8 mouse cellular contexts compared by ENCODE assay signal in the genomic region with DNA sequence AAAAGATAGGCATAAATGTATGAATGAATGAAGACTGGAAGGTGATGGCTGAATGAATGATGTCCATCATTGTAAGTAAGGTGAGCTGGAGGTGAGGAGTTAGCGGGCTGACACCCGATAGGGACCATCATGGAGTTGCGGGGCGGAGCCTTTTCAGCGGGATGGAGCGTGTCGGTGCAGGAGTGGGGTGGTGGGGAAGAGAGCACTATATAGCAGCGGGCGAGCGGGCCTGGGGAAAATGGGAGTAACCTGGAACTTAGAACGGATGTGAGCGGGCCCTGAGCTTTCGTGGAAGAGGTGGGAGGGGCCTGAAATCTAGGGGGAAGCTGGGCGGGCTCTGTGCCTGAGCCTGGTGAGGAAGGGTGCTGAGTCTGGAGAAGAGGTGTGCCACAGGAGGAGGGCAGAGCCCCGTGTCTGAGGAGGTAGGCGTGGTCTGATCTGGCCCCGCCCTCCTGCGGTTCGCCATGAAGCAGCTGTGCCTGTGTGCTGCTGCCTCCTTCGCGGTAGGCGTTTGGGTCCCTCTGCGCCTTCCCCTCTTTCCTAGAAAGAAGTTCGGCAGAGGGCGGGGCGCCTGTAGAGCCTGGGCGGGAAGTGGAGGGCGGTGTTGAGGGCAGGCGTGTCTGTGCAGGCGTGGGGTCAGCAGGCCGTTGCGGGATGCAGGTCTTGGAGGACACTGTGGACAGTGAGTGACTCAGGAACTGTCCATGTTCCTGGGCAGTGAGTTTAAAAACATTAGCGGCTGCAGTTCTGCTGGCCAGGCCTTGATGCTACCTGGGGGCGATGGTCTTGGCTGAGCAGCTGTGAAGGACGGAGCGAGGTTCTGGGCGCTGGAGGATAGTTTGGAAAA. TPM values are rescaled to one million over a fixed set of nuclear protein-coding genes. Genes with fewer than 3 reads are reported as not detected.
DNase-seq lines count a peak whose midpoint lies in the region; ATAC-seq and TF ChIP-seq lines count a peak whose summit lies in the region.

No protein-coding gene starts in this region.

- peak overlapping the region in 2 of 3 experiments; percentile 32 to 34 for H3K4me3 ChIP-seq in CH12.LX (replicated peaks in 1 of 3; ENCODE audit: low read depth in 2 of 3, low read length in 2 of 3, poor library complexity in 1 of 3)
- H3K4me3 ChIP-seq in forebrain, embryonic 10.5 days, result peak overlapping the region; percentile 62
- peak overlapping the region; percentile 63 for H3K4me3 ChIP-seq in heart, embryonic 16.5 days (ENCODE audit: low read length)
- peak overlapping the region; percentile 20 to 55 for H3K4me3 ChIP-seq in liver, embryonic 14.5 days (ENCODE audit: insufficient read depth in 1 of 2, low read depth in 2 of 2, low read length in 2 of 2)
- H3K4me3 ChIP-seq in stomach, embryonic 15.5 days (replicated peaks), result peak overlapping the region; percentile 47

- in situ Hi-C loops in CH12.LX (cut with MboI; ENCODE audit: low pct_ligation_motif_present, low pct_unique_long_range_greater_than_20kb, low sequenced_read_pairs), result no loop called here

- 4% methylated on average over 37 of the region's 37 CpGs for WGBS in forebrain, embryonic 10.5 days
- WGBS in heart, embryonic 16.5 days, result 4% methylated on average over 36 of the region's 37 CpGs
- 4% methylated on average over 37 of the region's 37 CpGs for WGBS in liver, embryonic 14.5 days (ENCODE audit: insufficient replicate concordance)
- 4% methylated on average over 37 of the region's 37 CpGs for WGBS in stomach, embryonic 15.5 days

- no peaks in the 10 kb centered on the region for H3K36me3 ChIP-seq in CH12.LX (replicated peaks in 1 of 2; ENCODE audit: control insufficient read depth in 1 of 2, insufficient read depth in 1 of 2, low read length in 1 of 2)
- H3K36me3 ChIP-seq in forebrain, embryonic 10.5 days (replicated peaks), result no peaks in the 10 kb centered on the region
- H3K36me3 ChIP-seq in heart, embryonic 16.5 days (ENCODE audit: control insufficient read depth, insufficient read depth), result no peaks in the 10 kb centered on the region
- H3K36me3 ChIP-seq in liver, embryonic 14.5 days (replicated peaks; ENCODE audit: control insufficient read depth, insufficient read depth, low read depth), result no peaks in the 10 kb centered on the region
- no peaks in the 10 kb centered on the region for H3K36me3 ChIP-seq in stomach, embryonic 15.5 days

- peak; percentile 42; the same call in 1 of the 2 replicates for TF ChIP-seq POLR2A in CH12.LX (IDR thresholded peaks at IDR 0.05; ENCODE audit: low read depth, low read length)

- DNase-seq in CH12.LX (ENCODE audit: extremely low read depth), result peak; percentile 87
- DNase-seq in c-Kit-positive CD71-negative TER-119-negative erythroid progenitor cells, embryonic 14.5 days (ENCODE audit: low read depth), result peak; percentile 90
- peak; percentile 85 for DNase-seq in forebrain, embryonic 10.5 days (ENCODE audit: extremely low spot score, low spot score)
- peak; percentile 90 to 93 for DNase-seq in kidney, postnatal 25 days
- peak; percentile 78 to 84 (median 82) for DNase-seq in liver, embryonic 14.5 days (ENCODE audit: low read depth in 3 of 3, low spot score in 3 of 3)
- peak; percentile 80 for DNase-seq in neural tube, embryonic 10.5 days (ENCODE audit: extremely low spot score, low spot score)

- TF ChIP-seq RAD21 in CH12.LX (IDR thresholded peaks at IDR 0.05; ENCODE audit: low read depth, low read length), result no peak

- no peak overlapping the region for H3K27ac ChIP-seq in CH12.LX (ENCODE audit: insufficient read depth, low read depth)
- peak overlapping the region; percentile 83 for H3K27ac ChIP-seq in forebrain, embryonic 10.5 days
- peak overlapping the region; percentile 65; the same call in 1 of the 2 replicates for H3K27ac ChIP-seq in heart, embryonic 16.5 days (ENCODE audit: low read length)
- 0 out of 2 replicates have a peak overlapping the region, but pooled peaks have one; percentile 6 for H3K27ac ChIP-seq in liver, embryonic 14.5 days
- peak overlapping the region; percentile 77 for H3K27ac ChIP-seq in stomach, embryonic 15.5 days

- no peak for TF ChIP-seq EP300 in CH12.LX (IDR thresholded peaks at IDR 0.05; ENCODE audit: low read length)
- no peak for TF ChIP-seq EP300 in liver, embryonic 14.5 days (IDR thresholded peaks at IDR 0.05; ENCODE audit: low read depth)

- peaks cover 3 to 12% of the 10 kb centered on the region in 2 experiments for H3K4me1 ChIP-seq in CH12.LX (ENCODE audit: control insufficient read depth in 1 of 2, insufficient read depth in 2 of 2)
- H3K4me1 ChIP-seq in forebrain, embryonic 10.5 days, result peaks cover 27% of the 10 kb centered on the region
- H3K4me1 ChIP-seq in heart, embryonic 16.5 days (ENCODE audit: control insufficient read depth, insufficient read depth, low read length), result peaks cover 4% of the 10 kb centered on the region; the same call in 1 of the 2 replicates
- H3K4me1 ChIP-seq in liver, embryonic 14.5 days (replicated peaks; ENCODE audit: control insufficient read depth in 2 of 2, insufficient read depth in 2 of 2, low read length in 1 of 2), result peaks cover 6 to 12% of the 10 kb centered on the region in 2 experiments
- peaks cover 7% of the 10 kb centered on the region; the same call in 1 of the 2 replicates for H3K4me1 ChIP-seq in stomach, embryonic 15.5 days

- no peaks in the 10 kb centered on the region for H3K79me2 ChIP-seq in CH12.LX (replicated peaks; ENCODE audit: control insufficient read depth, extremely low read depth, insufficient read depth, poor library complexity, severe bottlenecking)

- peak; percentile 90 for ATAC-seq in heart, embryonic 16.5 days (replicated peaks; ENCODE audit: extremely low read depth, insufficient read depth, low FRiP score)
- peak; percentile 96 for ATAC-seq in liver, embryonic 14.5 days (ENCODE audit: insufficient read depth)
- ATAC-seq in stomach, embryonic 15.5 days (ENCODE audit: insufficient read depth, low FRiP score, low read depth), result peak; percentile 93

- H3K9me3 ChIP-seq in CH12.LX (replicated peaks; ENCODE audit: low read length), result no peaks in the 10 kb centered on the region
- no peaks in the 10 kb centered on the region for H3K9me3 ChIP-seq in forebrain, embryonic 10.5 days
- H3K9me3 ChIP-seq in heart, embryonic 16.5 days (replicated peaks; ENCODE audit: control insufficient read depth, low read length), result no peaks in the 10 kb centered on the region
- no peaks in the 10 kb centered on the region for H3K9me3 ChIP-seq in liver, embryonic 14.5 days (ENCODE audit: control insufficient read depth, low read length)
- H3K9me3 ChIP-seq in stomach, embryonic 15.5 days, result no peaks in the 10 kb centered on the region

- peaks cover 67% of the 10 kb centered on the region for H3K27me3 ChIP-seq in CH12.LX (replicated peaks)
- H3K27me3 ChIP-seq in forebrain, embryonic 10.5 days (ENCODE audit: poor library complexity, severe bottlenecking), result peaks cover 26% of the 10 kb centered on the region
- H3K27me3 ChIP-seq in heart, embryonic 16.5 days (ENCODE audit: control insufficient read depth, insufficient read depth, low read length), result no peaks in the 10 kb centered on the region
- H3K27me3 ChIP-seq in liver, embryonic 14.5 days (ENCODE audit: control insufficient read depth, insufficient read depth, low read length), result no peaks in the 10 kb centered on the region; the same call in 1 of the 2 replicates
- no peaks in the 10 kb centered on the region for H3K27me3 ChIP-seq in stomach, embryonic 15.5 days (replicated peaks)

- peak overlapping the region; percentile 67; the same call in 1 of the 2 replicates for H3K4me2 ChIP-seq in CH12.LX (ENCODE audit: insufficient read depth, low read depth, poor library complexity, severe bottlenecking)
- peak overlapping the region; percentile 88 for H3K4me2 ChIP-seq in heart, embryonic 16.5 days (ENCODE audit: low read depth, low read length)
- H3K4me2 ChIP-seq in liver, embryonic 14.5 days (ENCODE audit: low read depth), result peak overlapping the region; percentile 85
- H3K4me2 ChIP-seq in stomach, embryonic 15.5 days, result peak overlapping the region; percentile 79

- no peak for TF ChIP-seq CTCF in CH12.LX (conservative IDR thresholded peaks at IDR 0.05 in 1 of 2, IDR thresholded peaks at IDR 0.05 in 1 of 2; ENCODE audit: low read depth in 2 of 2, low read length in 2 of 2)
- 0 out of 2 replicates have a peak, but pooled peaks have one; percentile 9 for TF ChIP-seq CTCF in liver, embryonic 14.5 days (IDR thresholded peaks at IDR 0.05; ENCODE audit: low read depth)

- dilution Hi-C loops in CH12.LX (cut with MboI; ENCODE audit: extremely low pct_ligation_motif_present, extremely low pct_unique_long_range_greater_than_20kb, low sequenced_read_pairs), result no loop called here

- no peak overlapping the region for H3K9ac ChIP-seq in CH12.LX (ENCODE audit: insufficient read depth, low read depth)
- H3K9ac ChIP-seq in heart, embryonic 16.5 days (ENCODE audit: low read length), result peak overlapping the region; percentile 80
- H3K9ac ChIP-seq in liver, embryonic 14.5 days (replicated peaks), result peak overlapping the region; percentile 58
- H3K9ac ChIP-seq in stomach, embryonic 15.5 days, result peak overlapping the region; percentile 19

RNA-seq across cellular contexts. Expression of a gene that starts 5.1 kb away (rescaled TPM):
- 3.2 and 4.2 TPM in 2 replicates for total RNA-seq in CH12.LX (2012; rRNA removed)
- 5.4 and 5.5 TPM in 2 replicates for total RNA-seq in CH12.LX (2014; rRNA removed)
- 2.4 and 3.7 TPM in 2 replicates for polyA plus RNA-seq in CH12.LX (2012; ENCODE audit: insufficient read length, low read depth)
- 4.8 and 5.8 TPM in 2 replicates for polyA plus RNA-seq in forebrain, embryonic 10.5 days (2016; fragmentation: Nextera tagmentation; extraction: Ambion mirVana)
- 14.6 and 14.8 TPM in 2 replicates for polyA plus RNA-seq in heart, embryonic 16.5 days (2015; fragmentation: Nextera tagmentation; extraction: Ambion mirVana)
- 5.6 and 6.1 TPM in 2 replicates for polyA plus RNA-seq in liver, embryonic 14.5 days (2012; rRNA removed)
- 0.75 and 1.5 TPM in 2 replicates for polyA plus RNA-seq in liver, embryonic 14.5 days (2014; fragmentation: Nextera tagmentation; extraction: Ambion mirVana)
- 10.9 and 12.6 TPM in 2 replicates for polyA plus RNA-seq in stomach, embryonic 15.5 days (2015; fragmentation: Nextera tagmentation; extraction: Ambion mirVana)

RNA-seq across cellular contexts. Expression of a gene that starts 5.9 kb away (rescaled TPM):
- 11.2 and 17.8 TPM in 2 replicates for total RNA-seq in CH12.LX (2012; rRNA removed)
- total RNA-seq in CH12.LX (2014; rRNA removed), result 12.3 and 16.9 TPM in 2 replicates
- polyA plus RNA-seq in CH12.LX (2012; ENCODE audit: insufficient read length, low read depth), result 34.6 and 36.4 TPM in 2 replicates
- polyA plus RNA-seq in forebrain, embryonic 10.5 days (2016; fragmentation: Nextera tagmentation; extraction: Ambion mirVana), result 52.5 and 55.1 TPM in 2 replicates
- polyA plus RNA-seq in heart, embryonic 16.5 days (2015; fragmentation: Nextera tagmentation; extraction: Ambion mirVana), result 22.9 and 26.0 TPM in 2 replicates
- polyA plus RNA-seq in liver, embryonic 14.5 days (2012; rRNA removed), result 8.1 and 9.0 TPM in 2 replicates
- polyA plus RNA-seq in liver, embryonic 14.5 days (2014; fragmentation: Nextera tagmentation; extraction: Ambion mirVana), result 5.3 and 5.9 TPM in 2 replicates
- 32.9 and 33.3 TPM in 2 replicates for polyA plus RNA-seq in stomach, embryonic 15.5 days (2015; fragmentation: Nextera tagmentation; extraction: Ambion mirVana)

RNA-seq across cellular contexts. Expression of a gene that starts 15.4 kb away (rescaled TPM):
- total RNA-seq in CH12.LX (2012; rRNA removed) (3.2 and 3.4 TPM in 2 replicates), CH12.LX (2014; rRNA removed) (7.1 and 7.9 TPM in 2 replicates)
- 2.0 and 2.8 TPM in 2 replicates for polyA plus RNA-seq in CH12.LX (2012; ENCODE audit: insufficient read length, low read depth)
- polyA plus RNA-seq in forebrain, embryonic 10.5 days (2016; fragmentation: Nextera tagmentation; extraction: Ambion mirVana), result 4.5 and 6.1 TPM in 2 replicates
- 3.2 and 4.0 TPM in 2 replicates for polyA plus RNA-seq in heart, embryonic 16.5 days (2015; fragmentation: Nextera tagmentation; extraction: Ambion mirVana)
- 0.31 and 0.97 TPM in 2 replicates for polyA plus RNA-seq in liver, embryonic 14.5 days (2012; rRNA removed)
- polyA plus RNA-seq in liver, embryonic 14.5 days (2014; fragmentation: Nextera tagmentation; extraction: Ambion mirVana), result 0.67 and 1.5 TPM in 2 replicates
- 4.3 and 5.2 TPM in 2 replicates for polyA plus RNA-seq in stomach, embryonic 15.5 days (2015; fragmentation: Nextera tagmentation; extraction: Ambion mirVana)

RNA-seq across cellular contexts. Expression of a gene that starts 27.4 kb away (rescaled TPM):
- total RNA-seq in CH12.LX (2012; rRNA removed), result 1.5 and 2.3 TPM in 2 replicates
- total RNA-seq in CH12.LX (2014; rRNA removed), result 1.4 and 1.7 TPM in 2 replicates
- polyA plus RNA-seq in CH12.LX (2012; ENCODE audit: insufficient read length, low read depth), result 1.6 and 2.3 TPM in 2 replicates
- polyA plus RNA-seq in forebrain, embryonic 10.5 days (2016; fragmentation: Nextera tagmentation; extraction: Ambion mirVana), result 1.6 and 2.1 TPM in 2 replicates
- 1.2 TPM in 2 replicates for polyA plus RNA-seq in heart, embryonic 16.5 days (2015; fragmentation: Nextera tagmentation; extraction: Ambion mirVana)
- 2.3 and 2.4 TPM in 2 replicates for polyA plus RNA-seq in liver, embryonic 14.5 days (2012; rRNA removed)
- polyA plus RNA-seq in liver, embryonic 14.5 days (2014; fragmentation: Nextera tagmentation; extraction: Ambion mirVana), result 0.11 and 0.34 TPM in 2 replicates
- polyA plus RNA-seq in stomach, embryonic 15.5 days (2015; fragmentation: Nextera tagmentation; extraction: Ambion mirVana), result 0.55 and 0.71 TPM in 2 replicates

RNA-seq across cellular contexts. Expression of a gene that starts 32.6 kb away (rescaled TPM):
- 1.2 and 1.3 TPM in 2 replicates for total RNA-seq in CH12.LX (2012; rRNA removed)
- total RNA-seq in CH12.LX (2014; rRNA removed), result 0.30 and 1.2 TPM in 2 replicates
- 0.39 and 0.63 TPM in 2 replicates for polyA plus RNA-seq in CH12.LX (2012; ENCODE audit: insufficient read length, low read depth)
- 2.8 and 3.1 TPM in 2 replicates for polyA plus RNA-seq in forebrain, embryonic 10.5 days (2016; fragmentation: Nextera tagmentation; extraction: Ambion mirVana)
- 29.6 and 31.0 TPM in 2 replicates for polyA plus RNA-seq in heart, embryonic 16.5 days (2015; fragmentation: Nextera tagmentation; extraction: Ambion mirVana)
- polyA plus RNA-seq in liver, embryonic 14.5 days (2012; rRNA removed), result 4.5 and 4.8 TPM in 2 replicates
- 5.6 and 5.8 TPM in 2 replicates for polyA plus RNA-seq in liver, embryonic 14.5 days (2014; fragmentation: Nextera tagmentation; extraction: Ambion mirVana)
- 31.2 and 42.1 TPM in 2 replicates for polyA plus RNA-seq in stomach, embryonic 15.5 days (2015; fragmentation: Nextera tagmentation; extraction: Ambion mirVana)
